In the genomic region with DNA sequence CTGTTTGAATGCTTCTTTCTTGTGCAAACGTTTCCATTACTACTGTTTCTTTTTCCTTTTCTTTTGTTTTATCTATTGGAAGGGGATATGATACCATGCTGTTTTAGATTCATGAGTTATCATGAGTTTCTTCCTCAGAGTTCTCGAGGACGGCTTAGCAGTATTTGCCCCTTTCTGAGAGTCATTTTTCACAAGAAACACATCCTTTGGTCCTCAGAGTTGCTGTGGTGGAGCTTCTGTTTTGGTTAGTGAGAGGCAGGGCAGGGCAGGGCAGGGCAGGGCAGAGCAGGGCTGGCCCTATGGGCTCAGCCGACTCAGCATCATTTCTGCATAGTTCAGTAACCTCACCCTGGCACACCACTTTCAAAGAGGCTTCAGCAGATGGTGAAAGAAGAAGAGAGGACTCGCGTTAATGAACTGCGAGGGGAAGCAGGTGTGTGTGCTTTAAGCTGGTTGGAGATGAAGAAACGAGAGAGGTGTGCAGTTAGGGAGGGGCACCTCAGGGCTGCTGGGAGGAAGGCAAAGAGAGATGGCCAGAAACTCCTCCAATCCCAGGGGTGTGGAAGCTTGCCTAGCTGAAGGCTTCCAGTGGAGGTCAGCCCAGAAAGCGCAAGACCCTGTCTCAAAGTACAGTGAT, we compare ENCODE assay signal across 15 mouse cellular contexts. TPM values are rescaled to one million over a fixed set of nuclear protein-coding genes. Genes with fewer than 3 reads are reported as not detected.
DNase-seq lines count a peak whose midpoint lies in the region; ATAC-seq lines count a peak whose summit lies in the region.
"Had no signal": no experiment of that assay in that cellular context is flagged by ENCODE, and none has a peak within 500 bp of the region (broad histone marks: within the 10 kb centered on the region; RNA-seq: fewer than 3 reads in every experiment).

No protein-coding gene starts in this region.

- H3K36me3 ChIP-seq in heart, embryonic 15.5 days: no peaks in the 10 kb centered on the region
- H3K36me3 ChIP-seq in heart, embryonic 16.5 days (ENCODE audit: control insufficient read depth, insufficient read depth): no peaks in the 10 kb centered on the region
- H3K36me3 ChIP-seq: forebrain, embryonic 10.5 days had no signal

- peak overlapping the region; percentile 62 for H3K27ac ChIP-seq in heart, embryonic 15.5 days
- H3K27ac ChIP-seq in heart, embryonic 16.5 days (ENCODE audit: low read length): peak overlapping the region; percentile 66
- H3K27ac ChIP-seq: forebrain, embryonic 10.5 days had no signal

- no peak for DNase-seq in heart, postnatal 36 days
- peak; percentile 44 for DNase-seq in CD4-positive helper T cell, adult 2 months (ENCODE audit: low read depth, low spot score)
- DNase-seq in T-cell, adult 2 months (ENCODE audit: low spot score): no peak
- DNase-seq: adrenal gland, adult 8-10 months; embryo, embryonic 11 days; gastrocnemius, postnatal 25 days had no signal

- intact Hi-C loops in heart, postnatal 36 days (cut with DNase I): no loop called here

- no peak overlapping the region for H3K4me2 ChIP-seq in heart, embryonic 15.5 days
- no peak overlapping the region for H3K4me2 ChIP-seq in heart, embryonic 16.5 days (ENCODE audit: low read depth, low read length)

- no peak overlapping the region for H3K4me3 ChIP-seq in heart, embryonic 15.5 days
- H3K4me3 ChIP-seq in heart, embryonic 16.5 days (ENCODE audit: low read length): no peak overlapping the region
- H3K4me3 ChIP-seq: forebrain, embryonic 10.5 days had no signal

- H3K9ac ChIP-seq in heart, embryonic 15.5 days: no peak overlapping the region
- H3K9ac ChIP-seq in heart, embryonic 16.5 days (ENCODE audit: low read length): no peak overlapping the region

- ATAC-seq in heart, embryonic 15.5 days (replicated peaks; ENCODE audit: insufficient number of reproducible peaks, insufficient read depth, low FRiP score, low read depth): no peak
- no peak for ATAC-seq in heart, embryonic 16.5 days (replicated peaks; ENCODE audit: extremely low read depth, insufficient read depth, low FRiP score)
- ATAC-seq in monocyte, adult 5-6 weeks (replicated peaks; ENCODE audit: insufficient number of reproducible peaks, low FRiP score, low TSS enrichment, poor library complexity, severe bottlenecking): peak; percentile 11; the same call in 1 of the 2 replicates
- no peak for ATAC-seq in activated CD4-positive, CD25-positive, alpha-beta regulatory T cell, adult 4 months
- ATAC-seq: intestine, embryonic 16.5 days; midbrain, embryonic 16.5 days had no signal

- H3K9me3 ChIP-seq in heart, embryonic 15.5 days (replicated peaks): no peaks in the 10 kb centered on the region
- no peaks in the 10 kb centered on the region for H3K9me3 ChIP-seq in heart, embryonic 16.5 days (replicated peaks; ENCODE audit: control insufficient read depth, low read length)
- H3K9me3 ChIP-seq: forebrain, embryonic 10.5 days had no signal

- H3K27me3 ChIP-seq in heart, embryonic 15.5 days: no peaks in the 10 kb centered on the region
- no peaks in the 10 kb centered on the region for H3K27me3 ChIP-seq in heart, embryonic 16.5 days (ENCODE audit: control insufficient read depth, insufficient read depth, low read length)

- 38% methylated on average over 9 of the region's 9 CpGs for WGBS in heart, embryonic 15.5 days
- WGBS in heart, embryonic 16.5 days: 32% methylated on average over 9 of the region's 9 CpGs

- peaks cover 29% of the 10 kb centered on the region for H3K4me1 ChIP-seq in heart, embryonic 15.5 days (replicated peaks)
- peaks cover 23% of the 10 kb centered on the region for H3K4me1 ChIP-seq in heart, embryonic 16.5 days (ENCODE audit: control insufficient read depth, insufficient read depth, low read length)

RNA-seq across cellular contexts. Expression of a gene that starts 5.0 kb away (rescaled TPM):
- 13.6 and 15.3 TPM in 2 replicates for polyA plus RNA-seq in heart, embryonic 15.5 days (2015; fragmentation: Nextera tagmentation; extraction: Ambion mirVana)
- total RNA-seq in heart, postnatal 36 days (2021): 1 to 10 TPM; 6.7 to 8.6 TPM
- polyA plus RNA-seq in heart, embryonic 16.5 days (2015; fragmentation: Nextera tagmentation; extraction: Ambion mirVana): 13.1 and 15.0 TPM in 2 replicates
- total RNA-seq in monocyte, adult 5-6 weeks (2017): 84.5 to 99.8 TPM (median 97.7 TPM) in 3 replicates
- 10 to 100 TPM; 23.5 to 32.3 TPM for polyA plus RNA-seq in activated CD4-positive, CD25-positive, alpha-beta regulatory T cell, adult 4 months (2017; shearing (Covaris generic))

RNA-seq across cellular contexts. Expression of a gene that starts 29.9 kb away (rescaled TPM):
- polyA plus RNA-seq in heart, embryonic 15.5 days (2015; fragmentation: Nextera tagmentation; extraction: Ambion mirVana): not detected in 2 replicates
- not detected for total RNA-seq in heart, postnatal 36 days (2021)
- polyA plus RNA-seq in heart, embryonic 16.5 days (2015; fragmentation: Nextera tagmentation; extraction: Ambion mirVana): not detected in 2 replicates
- not detected in 3 replicates for total RNA-seq in monocyte, adult 5-6 weeks (2017)
- not detected for polyA plus RNA-seq in activated CD4-positive, CD25-positive, alpha-beta regulatory T cell, adult 4 months (2017; shearing (Covaris generic))
- total RNA-seq: adrenal gland, adult 8-10 months; gastrocnemius, postnatal 25 days; layer of hippocampus, adult 18-20 months; left cerebral cortex, postnatal 10 days had no signal
- polyA plus RNA-seq: forebrain, embryonic 10.5 days; intestine, embryonic 16.5 days; midbrain, embryonic 16.5 days had no signal

RNA-seq across cellular contexts. Expression of a gene that starts 37.2 kb away (rescaled TPM):
- polyA plus RNA-seq in heart, embryonic 15.5 days (2015; fragmentation: Nextera tagmentation; extraction: Ambion mirVana): 19.7 and 23.9 TPM in 2 replicates
- total RNA-seq in heart, postnatal 36 days (2021): 10 to 100 TPM; 29.2 to 32.6 TPM
- 20.1 and 23.0 TPM in 2 replicates for polyA plus RNA-seq in heart, embryonic 16.5 days (2015; fragmentation: Nextera tagmentation; extraction: Ambion mirVana)
- total RNA-seq in monocyte, adult 5-6 weeks (2017): 3.2 to 7.5 TPM (median 4.8 TPM) in 3 replicates
- polyA plus RNA-seq in activated CD4-positive, CD25-positive, alpha-beta regulatory T cell, adult 4 months (2017; shearing (Covaris generic)): 1 to 10 TPM; 1.0 to 2.9 TPM

RNA-seq across cellular contexts. Expression of a gene that starts 54.9 kb away (rescaled TPM):
- polyA plus RNA-seq in heart, embryonic 15.5 days (2015; fragmentation: Nextera tagmentation; extraction: Ambion mirVana): 7.8 and 8.9 TPM in 2 replicates
- 10 to 100 TPM in 1 of 2 experiments, 1 to 10 TPM in 1; 9.4 to 10.6 TPM for total RNA-seq in heart, postnatal 36 days (2021)
- 7.9 and 8.4 TPM in 2 replicates for polyA plus RNA-seq in heart, embryonic 16.5 days (2015; fragmentation: Nextera tagmentation; extraction: Ambion mirVana)
- total RNA-seq in monocyte, adult 5-6 weeks (2017): 4.8 to 9.9 TPM (median 6.4 TPM) in 3 replicates
- 1 to 10 TPM; 6.4 to 8.0 TPM for polyA plus RNA-seq in activated CD4-positive, CD25-positive, alpha-beta regulatory T cell, adult 4 months (2017; shearing (Covaris generic))
